Mouse (Mus musculus) kidney, adult 2 months (tissue): ENCODE data around the gene Grhpr.

Experiments used
- CTCF ChIP-seq: fragments of 200-500 bp; conservative IDR thresholded peaks from 2 replicates; pipeline ENCODE4 v1.5.1; 2011; ENCODE audit warnings: low read depth, mild to moderate bottlenecking, control low read depth, low read length, moderate library complexity, mixed read lengths; ENCODE audit not compliant: insufficient read depth, insufficient read length
- POLR2A ChIP-seq: fragments of 200-500 bp; IDR thresholded peaks from one replicate; pipeline ENCODE4 v1.6.1; 2011; ENCODE audit warnings: low read depth, low read length, control low read depth

GRCm38 (mm10) chr4:44970612-44971110, 10.5 kb upstream of the Grhpr start:
- TF ChIP-seq CTCF (peak; percentile 82), POLR2A (no peak)
